ENCODE assay signal across 17 mouse cellular contexts in the genomic region with DNA sequence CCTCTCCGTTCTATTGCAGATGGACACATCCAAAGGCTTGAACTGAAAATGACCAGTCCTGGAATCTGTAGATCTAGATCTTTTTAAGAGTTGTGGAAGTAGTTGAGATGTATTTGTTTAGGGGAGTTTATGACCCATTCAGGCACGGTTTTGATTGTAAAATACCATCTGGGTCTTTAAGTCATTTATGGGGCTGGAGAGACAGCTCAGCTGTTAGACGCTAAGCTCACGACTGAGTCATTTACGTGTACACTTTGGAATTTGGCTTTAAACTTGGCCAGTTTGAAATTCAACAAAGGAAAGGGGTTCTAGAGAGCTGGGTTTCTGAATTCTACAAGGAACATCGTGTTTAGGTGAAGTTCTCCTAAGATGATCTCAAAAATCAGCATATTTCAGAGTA.
"Had no signal": no experiment of that assay in that cellular context is flagged by ENCODE, and none has a peak within 500 bp of the region (broad histone marks: within the 10 kb centered on the region; RNA-seq: fewer than 3 reads in every experiment).

No protein-coding gene starts in this region.

- H3K27me3 ChIP-seq: liver, embryonic 15.5 days; neural tube, embryonic 13.5 days had no signal

- H3K27ac ChIP-seq: limb, embryonic 12.5 days; liver, embryonic 15.5 days; neural tube, embryonic 13.5 days had no signal

- H3K4me3 ChIP-seq: limb, embryonic 12.5 days; liver, embryonic 15.5 days; neural tube, embryonic 13.5 days had no signal

- H3K9ac ChIP-seq: limb, embryonic 12.5 days; liver, embryonic 15.5 days; neural tube, embryonic 13.5 days had no signal

- H3K9me3 ChIP-seq: limb, embryonic 12.5 days; liver, embryonic 15.5 days; neural tube, embryonic 13.5 days had no signal

- DNase-seq: kidney, adult 11 months; kidney, postnatal 36 days; layer of hippocampus, adult 9-11 months; layer of hippocampus, postnatal 36 days; lung, adult 2 months; lung, postnatal 36 days; midbrain, embryonic 14.5 days; retina, postnatal 1 day; right cerebral cortex, postnatal 4 days; spleen, adult 18-20 months; thymus, adult 18-20 months; thymus, postnatal 14 days had no signal

- H3K4me1 ChIP-seq: liver, embryonic 15.5 days had no signal

- ATAC-seq: lung, postnatal 0 days had no signal

- H3K36me3 ChIP-seq: limb, embryonic 12.5 days; liver, embryonic 15.5 days; neural tube, embryonic 13.5 days had no signal

- H3K4me2 ChIP-seq: limb, embryonic 12.5 days; liver, embryonic 11.5 days; liver, embryonic 15.5 days; neural tube, embryonic 13.5 days had no signal
